ENCODE assay signal across 9 mouse cellular contexts in genomic region chr7:36975475-36975874, GRCm38 (mm10).
DNase-seq lines count a peak whose midpoint lies in the region; ATAC-seq and TF ChIP-seq lines count a peak whose summit lies in the region.
"Had no signal": no experiment of that assay in that cellular context is flagged by ENCODE, and none has a peak within 500 bp of the region (broad histone marks: within the 10 kb centered on the region; RNA-seq: fewer than 3 reads in every experiment).

No protein-coding gene starts in this region.

- peak overlapping the region; percentile 46 for H3K4me2 ChIP-seq in heart, embryonic 13.5 days
- H3K4me2 ChIP-seq in hindbrain, embryonic 14.5 days (replicated peaks): no peak overlapping the region
- H3K4me2 ChIP-seq in forebrain, embryonic 16.5 days (ENCODE audit: low read length): no peak overlapping the region
- H3K4me2 ChIP-seq: liver, embryonic 15.5 days had no signal

- no peaks in the 10 kb centered on the region for H3K27me3 ChIP-seq in heart, embryonic 13.5 days (replicated peaks)
- no peaks in the 10 kb centered on the region for H3K27me3 ChIP-seq in ES-Bruce4 (ENCODE audit: control insufficient read depth, insufficient read depth, low read length, poor library complexity, severe bottlenecking)
- no peaks in the 10 kb centered on the region for H3K27me3 ChIP-seq in hindbrain, embryonic 14.5 days (ENCODE audit: control insufficient read depth, insufficient read depth, low read length)
- H3K27me3 ChIP-seq in forebrain, embryonic 16.5 days (replicated peaks; ENCODE audit: control insufficient read depth, insufficient read depth, low read length): no peaks in the 10 kb centered on the region
- H3K27me3 ChIP-seq: liver, embryonic 15.5 days had no signal

- intact Hi-C loops in heart, postnatal 25 days (cut with DNase I): loop anchor here (5.0 to 10.0 kb wide), 2 partner anchors 903 to 1071 kb away; no protein-coding TSS in a partner anchor

- TF ChIP-seq CTCF in ES-Bruce4 (IDR thresholded peaks at IDR 0.05; ENCODE audit: low read depth, low read length): peak; percentile 5

- no peak for DNase-seq in heart, postnatal 25 days (ENCODE audit: low spot score)
- peak; percentile 20 for DNase-seq in ZHBTc4 (ENCODE audit: low read depth, low spot score)
- no peak for DNase-seq in hindbrain, embryonic 14.5 days (ENCODE audit: low spot score)
- DNase-seq in spleen, adult 12 weeks (ENCODE audit: low spot score): no peak
- DNase-seq: cerebellum, adult 11-12 months had no signal

- H3K36me3 ChIP-seq in heart, embryonic 13.5 days: no peaks in the 10 kb centered on the region
- H3K36me3 ChIP-seq in ES-Bruce4 (ENCODE audit: control insufficient read depth, insufficient read depth, low read length, poor library complexity, severe bottlenecking): no peaks in the 10 kb centered on the region
- no peaks in the 10 kb centered on the region for H3K36me3 ChIP-seq in hindbrain, embryonic 14.5 days (replicated peaks; ENCODE audit: control insufficient read depth, insufficient read depth)
- H3K36me3 ChIP-seq in forebrain, embryonic 16.5 days (ENCODE audit: control insufficient read depth, insufficient read depth): no peaks in the 10 kb centered on the region
- H3K36me3 ChIP-seq: liver, embryonic 15.5 days had no signal

- no peak for TF ChIP-seq POLR2A in ES-Bruce4 (IDR thresholded peaks at IDR 0.05; ENCODE audit: insufficient read depth, low read length)

- H3K27ac ChIP-seq in heart, embryonic 13.5 days (replicated peaks): no peak overlapping the region
- H3K27ac ChIP-seq in ES-Bruce4 (ENCODE audit: insufficient read depth, low read length): no peak overlapping the region
- H3K27ac ChIP-seq in hindbrain, embryonic 14.5 days: no peak overlapping the region
- H3K27ac ChIP-seq in forebrain, embryonic 16.5 days (ENCODE audit: low read length): no peak overlapping the region
- H3K27ac ChIP-seq: liver, embryonic 15.5 days had no signal

- no peaks in the 10 kb centered on the region for H3K9me3 ChIP-seq in heart, embryonic 13.5 days
- H3K9me3 ChIP-seq in ES-Bruce4 (replicated peaks; ENCODE audit: control insufficient read depth, insufficient read depth, low read length, poor library complexity, severe bottlenecking): no peaks in the 10 kb centered on the region
- H3K9me3 ChIP-seq in hindbrain, embryonic 14.5 days (ENCODE audit: control insufficient read depth, low read length): no peaks in the 10 kb centered on the region
- H3K9me3 ChIP-seq in forebrain, embryonic 16.5 days (ENCODE audit: control insufficient read depth, low read length): 0 out of 2 replicates have a peak, but pooled peaks cover 3% of the 10 kb centered on the region
- H3K9me3 ChIP-seq: liver, embryonic 15.5 days had no signal

- peaks cover 7% of the 10 kb centered on the region; the same call in 1 of the 2 replicates for H3K4me1 ChIP-seq in heart, embryonic 13.5 days
- H3K4me1 ChIP-seq in ES-Bruce4 (ENCODE audit: control insufficient read depth, insufficient read depth, low read length): no peaks in the 10 kb centered on the region
- H3K4me1 ChIP-seq in hindbrain, embryonic 14.5 days (replicated peaks; ENCODE audit: control insufficient read depth, insufficient read depth, low read length): 0 out of 2 replicates have a peak, but pooled peaks cover 7% of the 10 kb centered on the region
- peaks cover 5% of the 10 kb centered on the region for H3K4me1 ChIP-seq in forebrain, embryonic 16.5 days (replicated peaks; ENCODE audit: control insufficient read depth, insufficient read depth, low read length)
- H3K4me1 ChIP-seq: liver, embryonic 15.5 days had no signal

- H3K4me3 ChIP-seq in heart, embryonic 13.5 days: no peak overlapping the region; the same call in 1 of the 2 replicates
- no peak overlapping the region for H3K4me3 ChIP-seq in ES-Bruce4 (ENCODE audit: low read depth, low read length)
- H3K4me3 ChIP-seq in hindbrain, embryonic 14.5 days (replicated peaks; ENCODE audit: low read length): no peak overlapping the region
- H3K4me3 ChIP-seq in forebrain, embryonic 16.5 days (replicated peaks; ENCODE audit: low read length): no peak overlapping the region
- H3K4me3 ChIP-seq: liver, embryonic 15.5 days had no signal

- ATAC-seq in heart, embryonic 13.5 days (ENCODE audit: extremely low read depth, insufficient number of reproducible peaks, low FRiP score, low TSS enrichment): no peak
- ATAC-seq in hindbrain, embryonic 14.5 days (ENCODE audit: low FRiP score): peak; percentile 35; the same call in 1 of the 2 replicates
- ATAC-seq in forebrain, embryonic 16.5 days: no peak

- no peak overlapping the region for H3K9ac ChIP-seq in heart, embryonic 13.5 days
- H3K9ac ChIP-seq in ES-Bruce4 (ENCODE audit: low read depth, poor library complexity, severe bottlenecking): no peak overlapping the region
- H3K9ac ChIP-seq in hindbrain, embryonic 14.5 days: no peak overlapping the region
- H3K9ac ChIP-seq in forebrain, embryonic 16.5 days (replicated peaks; ENCODE audit: low read depth, low read length): no peak overlapping the region
- H3K9ac ChIP-seq: liver, embryonic 15.5 days had no signal

- TF ChIP-seq EP300 in ES-Bruce4 (IDR thresholded peaks at IDR 0.05; ENCODE audit: insufficient read depth, low read depth, low read length): no peak

- WGBS in heart, embryonic 13.5 days: 14% methylated on average over 5 of the region's 5 CpGs
- WGBS in hindbrain, embryonic 14.5 days: 13% methylated on average over 5 of the region's 5 CpGs
- WGBS in forebrain, embryonic 16.5 days: 26% methylated on average over 5 of the region's 5 CpGs
